Mouse (Mus musculus): ENCODE results near the gene Hivep1. TPM values are rescaled to one million over a fixed set of nuclear protein-coding genes. Genes with fewer than 3 reads are reported as not detected.
A peak's percentile ranks its signal among the peaks of the same experiment; 100 is the strongest.

Hivep1 gene
- total and polyA plus RNA-seq, 3 experiments = 7.5 to 53.3 (median 24.9) TPM

DNA sequence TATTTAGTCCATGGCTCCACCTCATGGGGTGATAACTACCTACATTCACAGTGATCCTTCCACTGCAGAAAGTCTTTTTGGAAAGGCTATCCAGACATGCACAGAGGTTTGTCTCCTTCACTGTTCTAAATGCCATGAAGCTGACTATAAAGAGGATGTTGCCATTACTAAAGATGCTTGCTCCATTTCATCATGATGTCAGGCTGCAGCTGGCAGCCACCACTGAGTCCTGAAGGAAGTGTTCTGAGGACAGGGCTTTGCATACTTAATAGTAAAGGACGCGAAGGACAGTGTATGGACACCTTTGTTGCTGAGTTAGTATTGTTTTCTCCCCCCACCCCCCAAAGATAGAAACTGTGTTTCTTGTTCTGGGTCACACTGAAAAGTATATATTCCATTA is 67.2 kb downstream of the Hivep1 start:
- H3K27ac ChIP-seq (ENCODE audit: insufficient read depth, low read depth) = no peak overlapping the region
- no peaks in the 10 kb centered on the region for H3K27me3 ChIP-seq (replicated peaks)
- DNase-seq (ENCODE audit: extremely low read depth) = no peak
- H3K79me2 ChIP-seq (replicated peaks; ENCODE audit: control insufficient read depth, extremely low read depth, insufficient read depth, poor library complexity, severe bottlenecking) = peaks cover 66% of the 10 kb centered on the region
- peaks cover 15 to 72% of the 10 kb centered on the region in 2 experiments for H3K4me1 ChIP-seq (ENCODE audit: control insufficient read depth in 1 of 2, insufficient read depth in 2 of 2)
- no peaks in the 10 kb centered on the region for H3K9me3 ChIP-seq (replicated peaks; ENCODE audit: low read length)
- no peak overlapping the region for H3K4me2 ChIP-seq (ENCODE audit: insufficient read depth, low read depth, poor library complexity, severe bottlenecking)
- no peak overlapping the region for H3K9ac ChIP-seq (ENCODE audit: insufficient read depth, low read depth)
- dilution Hi-C loops (cut with MboI; ENCODE audit: extremely low pct_ligation_motif_present, extremely low pct_unique_long_range_greater_than_20kb, low sequenced_read_pairs) (no loop called here), in situ Hi-C loops (cut with MboI; ENCODE audit: low pct_ligation_motif_present, low pct_unique_long_range_greater_than_20kb, low sequenced_read_pairs) (no loop called here)
- TF ChIP-seq RAD21 (IDR thresholded peaks at IDR 0.05; ENCODE audit: low read depth, low read length) (peak; percentile 10), GABPA (IDR thresholded peaks at IDR 0.05; ENCODE audit: insufficient replicate concordance, low read depth, low read length) (no peak), MXI1 (IDR thresholded peaks at IDR 0.05; ENCODE audit: low read depth, low read length) (no peak), KAT2A (IDR thresholded peaks at IDR 0.05; ENCODE audit: insufficient replicate concordance, low read length) (no peak)
- H3K36me3 ChIP-seq (replicated peaks in 1 of 2; ENCODE audit: control insufficient read depth in 1 of 2, insufficient read depth in 1 of 2, low read length in 1 of 2) = peaks cover 28 to 75% of the 10 kb centered on the region in 2 experiments
- H3K4me3 ChIP-seq (replicated peaks in 1 of 3; ENCODE audit: low read depth in 2 of 3, low read length in 2 of 3, poor library complexity in 1 of 3) = no peak overlapping the region

DNA sequence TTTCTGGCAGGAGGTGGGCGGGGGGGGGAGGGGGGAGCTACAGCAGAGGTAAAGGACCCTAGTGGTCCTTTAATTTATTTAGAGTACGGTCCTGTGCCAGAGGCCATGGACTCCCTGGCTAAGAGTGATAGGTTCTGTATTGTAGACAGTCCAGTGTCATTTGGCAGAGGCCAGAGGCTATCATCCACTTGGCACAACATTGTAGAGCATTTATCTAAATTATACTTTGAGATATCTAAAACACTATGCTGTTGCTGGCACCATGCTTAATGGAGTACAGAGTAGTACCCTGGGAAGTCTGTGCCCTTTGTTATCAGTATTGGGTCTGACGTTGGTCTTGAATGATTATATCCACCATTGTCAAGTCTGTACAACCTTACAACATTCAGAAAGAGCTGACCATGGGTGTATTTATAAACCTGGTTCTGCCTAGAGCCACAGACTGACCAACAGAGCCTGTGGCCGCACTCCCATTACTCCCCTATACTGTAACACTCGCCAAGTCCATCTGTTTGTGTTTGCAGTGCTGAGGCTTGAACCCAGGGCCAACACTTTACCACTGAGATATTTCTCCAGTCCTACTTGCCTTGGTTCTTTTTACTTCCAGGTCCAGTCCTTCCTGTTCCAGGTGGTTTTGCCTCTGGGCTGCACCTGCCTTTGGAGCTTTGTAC is 69.4 kb downstream of the Hivep1 start:
- dilution Hi-C loops (cut with MboI; ENCODE audit: extremely low pct_ligation_motif_present, extremely low pct_unique_long_range_greater_than_20kb, low sequenced_read_pairs) = no loop called here
- H3K9ac ChIP-seq (ENCODE audit: insufficient read depth, low read depth) = no peak overlapping the region
- peaks cover 21 to 55% of the 10 kb centered on the region in 2 experiments for H3K36me3 ChIP-seq (replicated peaks in 1 of 2; ENCODE audit: control insufficient read depth in 1 of 2, insufficient read depth in 1 of 2, low read length in 1 of 2)
- no peak overlapping the region for H3K27ac ChIP-seq (ENCODE audit: insufficient read depth, low read depth)
- H3K9me3 ChIP-seq (replicated peaks; ENCODE audit: low read length) = no peaks in the 10 kb centered on the region
- no peak overlapping the region for H3K4me3 ChIP-seq (replicated peaks in 1 of 3; ENCODE audit: low read depth in 2 of 3, low read length in 2 of 3, poor library complexity in 1 of 3)
- peaks cover 9 to 52% of the 10 kb centered on the region in 2 experiments; a peak in 3 of 4 replicates for H3K4me1 ChIP-seq (ENCODE audit: control insufficient read depth in 1 of 2, insufficient read depth in 2 of 2)
- DNase-seq (ENCODE audit: extremely low read depth) = no peak
- in situ Hi-C loops (cut with MboI; ENCODE audit: low pct_ligation_motif_present, low pct_unique_long_range_greater_than_20kb, low sequenced_read_pairs) = no loop called here
- no peaks in the 10 kb centered on the region for H3K27me3 ChIP-seq (replicated peaks)
- H3K4me2 ChIP-seq (ENCODE audit: insufficient read depth, low read depth, poor library complexity, severe bottlenecking) = no peak overlapping the region
- H3K79me2 ChIP-seq (replicated peaks; ENCODE audit: control insufficient read depth, extremely low read depth, insufficient read depth, poor library complexity, severe bottlenecking) = peaks cover 52% of the 10 kb centered on the region
- no peak for TF ChIP-seq MXI1 (IDR thresholded peaks at IDR 0.05; ENCODE audit: low read depth, low read length)
- TF ChIP-seq HCFC1 (IDR thresholded peaks at IDR 0.05; ENCODE audit: low read depth, low read length) = no peak
- TF ChIP-seq KAT2A (IDR thresholded peaks at IDR 0.05; ENCODE audit: insufficient replicate concordance, low read length) = no peak
- no peak for TF ChIP-seq CTCF (conservative IDR thresholded peaks at IDR 0.05 in 1 of 2, IDR thresholded peaks at IDR 0.05 in 1 of 2; ENCODE audit: low read depth in 2 of 2, low read length in 2 of 2)
- no peak for TF ChIP-seq ETS1 (conservative IDR thresholded peaks at IDR 0.05; ENCODE audit: low read depth, low read length)
- no peak for TF ChIP-seq EP300 (IDR thresholded peaks at IDR 0.05; ENCODE audit: low read length)
- no peak for TF ChIP-seq ZNF384 (IDR thresholded peaks at IDR 0.05; ENCODE audit: low read depth, low read length)
- no peak for TF ChIP-seq ELF1 (IDR thresholded peaks at IDR 0.05; ENCODE audit: low read depth, low read length)
- TF ChIP-seq USF1 (IDR thresholded peaks at IDR 0.05; ENCODE audit: low read depth, low read length) = no peak
- no peak for TF ChIP-seq TBP (conservative IDR thresholded peaks at IDR 0.05; ENCODE audit: low read depth, low read length)
- no peak for TF ChIP-seq E2F4 (IDR thresholded peaks at IDR 0.05; ENCODE audit: insufficient replicate concordance, low read depth, low read length)
- TF ChIP-seq ZKSCAN1 (IDR thresholded peaks at IDR 0.05; ENCODE audit: borderline replicate concordance, low read depth, low read length) = no peak
- TF ChIP-seq GABPA (IDR thresholded peaks at IDR 0.05; ENCODE audit: insufficient replicate concordance, low read depth, low read length) = no peak
- TF ChIP-seq POLR2A (IDR thresholded peaks at IDR 0.05; ENCODE audit: low read depth, low read length) = no peak
- TF ChIP-seq IRF4 (IDR thresholded peaks at IDR 0.05; ENCODE audit: low read depth, low read length) = no peak
- TF ChIP-seq PAX5 (IDR thresholded peaks at IDR 0.05; ENCODE audit: low read length) = no peak
- TF ChIP-seq JUND (conservative IDR thresholded peaks at IDR 0.05; ENCODE audit: low read depth, low read length) = no peak
- TF ChIP-seq CHD1 (IDR thresholded peaks at IDR 0.05; ENCODE audit: low read depth, low read length) = no peak
- no peak for TF ChIP-seq RAD21 (IDR thresholded peaks at IDR 0.05; ENCODE audit: low read depth, low read length)

Measured in CH12.LX (cell line).